Mouse (Mus musculus) intestine, postnatal 0 days (tissue): ENCODE data around the gene Tprg. TPM values are rescaled to one million over a fixed set of nuclear protein-coding genes. Genes with fewer than 3 reads are reported as not detected.

Experiments
- ATAC-seq: fragments of 200-750 bp; cut with Nextera tagmentation; 2 replicates; pipeline ENCODE4 v1.8.0; 2017; ENCODE audit warnings: mild to moderate bottlenecking, moderate TSS enrichment, moderate library complexity
- H3K27ac ChIP-seq: fragments of 300-500 bp; sonication (generic); 2 replicates; pipeline ENCODE4 v1.5.1; 2014; ENCODE audit warnings: mild to moderate bottlenecking, low read depth, low read length, moderate library complexity
- H3K27me3 ChIP-seq: fragments of 300-500 bp; sonication (generic); replicated peaks from 2 replicates; pipeline ENCODE4 v1.6.1; 2014; ENCODE audit warnings: low read length, mixed read lengths; ENCODE audit not compliant: control insufficient read depth, insufficient read depth
- H3K36me3 ChIP-seq: fragments of 300-500 bp; sonication (generic); 2 replicates; pipeline ENCODE4 v1.6.1; 2014; ENCODE audit warnings: mild to moderate bottlenecking, moderate library complexity; ENCODE audit not compliant: control insufficient read depth, insufficient read depth
- H3K4me1 ChIP-seq: fragments of 300-500 bp; sonication (generic); replicated peaks from 2 replicates; pipeline ENCODE4 v1.6.1; 2014; ENCODE audit warnings: antibody characterized with exemption, low read length, mixed read lengths; ENCODE audit not compliant: control insufficient read depth, insufficient read depth
- H3K4me2 ChIP-seq: fragments of 300-500 bp; sonication (generic); replicated peaks from 2 replicates; pipeline ENCODE4 v1.6.1; 2014; ENCODE audit warnings: low read depth, mild to moderate bottlenecking, moderate library complexity
- H3K4me3 ChIP-seq: fragments of 300-500 bp; sonication (generic); 2 replicates; pipeline ENCODE4 v1.5.1; 2014; ENCODE audit warnings: low read depth, low read length
- H3K9ac ChIP-seq: fragments of 300-500 bp; sonication (generic); 2 replicates; pipeline ENCODE4 v1.6.1; 2014; ENCODE audit warnings: mild to moderate bottlenecking, low read depth, low read length
- H3K9me3 ChIP-seq: fragments of 300-500 bp; sonication (generic); 2 replicates; pipeline ENCODE4 v1.6.1; 2016; ENCODE audit warnings: mixed run types; ENCODE audit not compliant: control insufficient read depth
- CTCF ChIP-seq: sonication (generic); IDR thresholded peaks from 2 replicates; pipeline ENCODE4 v1.5.1; 2016; ENCODE audit warnings: low read depth, mild to moderate bottlenecking, control low read depth, antibody characterized with exemption, moderate library complexity
- WGBS: fragments of 180-500 bp; shearing (Covaris S2); extraction: QIAGEN DNeasy Blood & Tissue Kit; methylation state at CpG from one replicate; pipeline ENCODE4 v1.1.7; 2014; 5-methylcytosine and 5-hydroxymethylcytosine counted together
- polyA plus RNA-seq: library from polyadenylated mRNA; unstranded; fragments of >200 nt; fragmentation: Nextera tagmentation; extraction: Ambion mirVana; gene quantifications from 2 replicates; pipeline ENCODE4 v1.2.1, GENCODE M21; 2015

Gene Tprg
- polyA plus RNA-seq, 1 experiment from 2014 or later = not detected

DNA sequence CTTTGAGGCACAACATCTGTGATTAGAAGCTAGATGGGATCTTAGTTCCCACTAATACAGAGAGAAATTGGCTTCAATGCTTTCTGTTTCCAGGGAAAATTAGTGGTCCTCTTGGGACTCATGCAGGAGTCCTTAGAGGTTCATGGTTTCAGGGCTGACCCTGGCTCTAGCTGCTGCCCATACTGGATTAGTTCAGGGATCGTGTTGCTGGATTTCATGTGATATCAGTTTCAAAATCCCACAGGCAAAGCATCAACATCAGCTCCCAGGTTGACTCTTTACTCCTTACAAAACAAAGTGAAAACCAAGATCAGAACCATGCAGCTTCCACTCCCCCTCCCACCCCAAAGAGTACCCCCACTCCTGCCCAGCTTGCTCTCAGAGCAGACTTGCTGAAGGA, 127.3 kb downstream of the Tprg start:
- Histone ChIP-seq H3K9me3 (no peaks in the 10 kb centered on the region), H3K4me3 (no peak overlapping the region), H3K36me3 (no peaks in the 10 kb centered on the region), H3K4me1 (no peaks in the 10 kb centered on the region), H3K9ac (no peak overlapping the region), H3K27me3 (no peaks in the 10 kb centered on the region), H3K4me2 (no peak overlapping the region), H3K27ac (no peak overlapping the region)
- ATAC-seq = no peak
- WGBS = 80% methylated on average over 1 of the region's 1 CpGs
- no peak for TF ChIP-seq CTCF

DNA sequence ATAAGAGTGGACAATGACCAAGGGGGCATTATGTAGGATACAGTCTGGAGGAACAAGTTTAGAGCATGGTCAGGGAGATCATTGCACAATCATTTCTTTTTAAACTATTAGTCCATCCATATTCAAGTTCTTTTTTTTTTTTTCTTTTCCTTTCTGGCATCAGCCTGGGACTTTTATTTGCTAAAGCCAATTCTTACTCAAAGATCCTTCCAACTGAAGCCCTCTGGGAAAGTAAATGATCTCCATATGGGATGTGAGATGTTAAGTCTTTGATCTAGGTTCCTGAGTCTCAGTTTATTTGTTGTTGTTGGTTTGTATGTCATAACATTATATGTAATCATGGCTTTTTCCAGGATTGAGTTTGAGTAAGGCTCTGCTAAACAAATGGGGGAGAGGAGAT, 128.6 kb downstream of the Tprg start:
- no peak for ATAC-seq
- no peaks in the 10 kb centered on the region for H3K9me3 ChIP-seq
- H3K27ac ChIP-seq = no peak overlapping the region
- no peaks in the 10 kb centered on the region for H3K36me3 ChIP-seq
- no peak for TF ChIP-seq CTCF
- H3K4me2 ChIP-seq = no peak overlapping the region
- no peaks in the 10 kb centered on the region for H3K4me1 ChIP-seq
- no peak overlapping the region for H3K9ac ChIP-seq
- H3K4me3 ChIP-seq = no peak overlapping the region
- no peaks in the 10 kb centered on the region for H3K27me3 ChIP-seq

DNA sequence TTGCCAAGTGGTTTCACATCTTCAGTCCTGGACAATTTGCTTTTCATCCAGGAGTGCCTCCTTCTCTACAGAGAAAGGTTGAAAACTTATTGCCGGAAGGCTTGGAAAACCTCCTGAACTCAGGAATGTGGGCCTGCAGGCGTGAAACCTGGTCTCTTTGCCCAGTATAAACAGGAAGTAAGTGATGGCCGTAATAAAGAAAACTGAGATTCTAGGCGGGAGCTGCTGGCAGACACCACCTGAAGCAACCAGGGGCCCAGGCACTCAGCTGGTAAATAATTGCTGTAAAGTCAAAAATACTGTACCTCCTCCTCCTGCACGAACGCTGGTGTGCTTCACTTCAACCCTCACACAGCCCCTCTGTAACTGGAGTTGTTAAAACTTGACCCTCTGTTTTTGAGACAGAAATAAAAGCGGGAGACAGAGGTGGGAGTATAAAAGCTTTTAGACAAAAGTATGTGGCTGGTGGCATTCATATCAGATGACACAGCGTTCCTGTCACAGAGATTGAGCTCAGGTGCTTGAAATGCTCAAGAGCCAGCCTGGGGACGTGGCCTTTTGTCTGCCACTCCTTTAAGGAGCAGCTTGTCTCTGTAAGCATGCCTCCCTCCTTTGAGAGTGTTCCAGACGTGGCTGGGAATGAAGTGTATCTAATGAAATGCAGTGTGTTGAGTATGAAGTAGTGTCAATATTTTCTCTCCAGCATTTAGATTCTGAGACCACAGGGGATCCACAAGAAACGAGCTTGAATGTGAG, 131.4 kb downstream of the Tprg start:
- H3K4me3 ChIP-seq = no peak overlapping the region
- no peak overlapping the region for H3K27ac ChIP-seq
- H3K36me3 ChIP-seq = no peaks in the 10 kb centered on the region
- H3K9ac ChIP-seq = no peak overlapping the region
- no peaks in the 10 kb centered on the region for H3K9me3 ChIP-seq
- 23% methylated on average over 11 of the region's 11 CpGs for WGBS
- H3K27me3 ChIP-seq = no peaks in the 10 kb centered on the region
- H3K4me1 ChIP-seq = no peaks in the 10 kb centered on the region
- H3K4me2 ChIP-seq = no peak overlapping the region
- ATAC-seq = no peak
- TF ChIP-seq CTCF = no peak

DNA sequence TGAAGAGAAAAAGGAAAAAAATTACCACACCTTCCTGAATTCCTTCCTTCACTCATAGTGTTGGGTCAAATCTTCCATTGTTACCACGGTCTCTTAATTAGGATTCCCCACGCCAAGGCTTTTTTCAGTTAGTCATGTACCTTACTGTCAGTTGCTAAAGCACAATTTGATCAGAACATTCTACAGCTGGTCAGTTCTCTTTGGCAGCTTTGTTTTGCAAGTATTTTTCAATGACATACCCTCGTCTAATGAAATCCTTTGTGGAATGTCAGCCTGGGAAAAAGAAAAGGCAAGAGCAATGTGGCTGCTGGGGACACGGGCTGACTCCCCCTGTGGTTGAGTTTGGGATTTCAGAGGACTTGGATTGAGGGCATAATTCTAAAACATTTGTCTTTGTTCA, 136.4 kb downstream of the Tprg start:
- no peaks in the 10 kb centered on the region for H3K4me1 ChIP-seq
- no peak overlapping the region for H3K4me2 ChIP-seq
- 78% methylated on average over 4 of the region's 4 CpGs for WGBS
- no peak for TF ChIP-seq CTCF
- no peak overlapping the region for H3K27ac ChIP-seq
- H3K4me3 ChIP-seq = no peak overlapping the region
- no peak for ATAC-seq
- H3K27me3 ChIP-seq = no peaks in the 10 kb centered on the region
- H3K9ac ChIP-seq = no peak overlapping the region
- no peaks in the 10 kb centered on the region for H3K9me3 ChIP-seq
- no peaks in the 10 kb centered on the region for H3K36me3 ChIP-seq

DNA sequence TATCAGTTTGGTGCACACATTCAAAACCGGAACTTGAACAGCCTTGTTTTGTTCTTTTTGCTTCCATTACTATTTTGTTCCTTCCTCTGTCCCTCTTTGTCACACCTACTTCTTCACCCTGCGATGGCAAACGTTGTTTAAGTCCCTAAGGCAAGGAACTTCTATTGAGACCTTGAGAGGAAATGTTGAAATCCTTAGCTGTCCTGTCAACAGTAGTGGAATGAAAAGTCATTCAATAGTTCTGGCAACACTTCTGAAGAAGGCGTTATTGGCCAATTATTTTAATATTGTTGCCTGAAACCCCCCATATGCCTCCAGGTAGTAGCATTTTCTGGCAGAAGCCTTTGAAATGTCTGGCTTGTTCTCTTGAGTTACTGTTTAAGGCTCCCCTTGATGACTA, 137.4 kb downstream of the Tprg start:
- no peaks in the 10 kb centered on the region for H3K4me1 ChIP-seq
- no peaks in the 10 kb centered on the region for H3K36me3 ChIP-seq
- no peak overlapping the region for H3K9ac ChIP-seq
- no peak overlapping the region for H3K4me3 ChIP-seq
- H3K27me3 ChIP-seq = no peaks in the 10 kb centered on the region
- no peak overlapping the region for H3K4me2 ChIP-seq
- no peaks in the 10 kb centered on the region for H3K9me3 ChIP-seq
- TF ChIP-seq CTCF = no peak
- WGBS = 84% methylated on average over 4 of the region's 4 CpGs
- no peak for ATAC-seq
- H3K27ac ChIP-seq = no peak overlapping the region

DNA sequence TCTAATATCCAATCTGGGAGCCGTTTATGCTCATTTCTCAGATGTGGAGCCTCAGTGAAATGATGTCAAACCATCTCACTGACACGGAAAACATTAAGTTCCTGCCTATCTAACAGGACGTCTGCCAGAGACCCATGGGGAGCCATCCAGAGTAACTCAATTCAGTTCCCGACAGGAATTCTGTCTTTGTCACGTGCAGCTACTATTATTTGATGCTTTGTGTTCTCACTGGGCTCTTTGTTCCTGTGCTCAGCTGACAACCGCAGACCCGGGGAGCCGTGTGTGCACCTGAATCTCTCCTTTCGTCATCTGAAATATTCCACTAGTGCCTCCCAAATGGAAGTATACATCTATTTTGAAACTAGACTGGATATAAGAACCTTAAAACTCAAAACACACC, 138.3 kb downstream of the Tprg start:
- Histone ChIP-seq H3K27me3 (no peaks in the 10 kb centered on the region), H3K27ac (no peak overlapping the region), H3K9ac (no peak overlapping the region), H3K4me3 (no peak overlapping the region), H3K4me1 (no peaks in the 10 kb centered on the region), H3K4me2 (no peak overlapping the region), H3K36me3 (no peaks in the 10 kb centered on the region), H3K9me3 (no peaks in the 10 kb centered on the region)
- no peak for ATAC-seq
- TF ChIP-seq CTCF = no peak
- WGBS = 84% methylated on average over 9 of the region's 9 CpGs

DNA sequence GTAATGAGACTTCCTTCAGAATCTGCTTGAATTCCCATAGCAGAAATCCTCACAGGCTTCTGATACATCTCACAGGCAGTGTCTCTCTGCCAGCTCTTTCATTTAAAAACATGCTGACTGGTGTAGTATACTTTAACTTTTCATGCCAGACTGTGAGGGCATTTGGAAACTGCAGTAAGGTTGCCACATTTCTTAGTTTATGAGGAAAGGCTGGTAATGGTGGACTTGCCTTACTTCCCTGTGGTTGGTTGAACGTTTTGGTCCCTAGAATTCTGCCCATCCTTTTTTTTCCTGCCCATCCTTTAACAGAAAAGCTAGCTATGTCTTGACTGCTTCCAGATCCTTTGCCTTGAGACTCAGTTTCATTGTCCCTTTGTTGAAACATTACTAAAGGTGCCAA, 138.8 kb downstream of the Tprg start:
- H3K27ac ChIP-seq = no peak overlapping the region
- ATAC-seq = no peak
- 71% methylated on average over 1 of the region's 1 CpGs for WGBS
- no peak for TF ChIP-seq CTCF
- no peaks in the 10 kb centered on the region for H3K9me3 ChIP-seq
- H3K9ac ChIP-seq = no peak overlapping the region
- H3K27me3 ChIP-seq = no peaks in the 10 kb centered on the region
- no peaks in the 10 kb centered on the region for H3K4me1 ChIP-seq
- no peaks in the 10 kb centered on the region for H3K36me3 ChIP-seq
- H3K4me3 ChIP-seq = no peak overlapping the region
- no peak overlapping the region for H3K4me2 ChIP-seq
